Mouse (Mus musculus): ENCODE measurements around the gene Slc35g3. TPM values are rescaled to one million over a fixed set of nuclear protein-coding genes. Genes with fewer than 3 reads are reported as not detected.

The Slc35g3 gene
- total RNA-seq, 1 experiment, result 0.22 TPM

DNA sequence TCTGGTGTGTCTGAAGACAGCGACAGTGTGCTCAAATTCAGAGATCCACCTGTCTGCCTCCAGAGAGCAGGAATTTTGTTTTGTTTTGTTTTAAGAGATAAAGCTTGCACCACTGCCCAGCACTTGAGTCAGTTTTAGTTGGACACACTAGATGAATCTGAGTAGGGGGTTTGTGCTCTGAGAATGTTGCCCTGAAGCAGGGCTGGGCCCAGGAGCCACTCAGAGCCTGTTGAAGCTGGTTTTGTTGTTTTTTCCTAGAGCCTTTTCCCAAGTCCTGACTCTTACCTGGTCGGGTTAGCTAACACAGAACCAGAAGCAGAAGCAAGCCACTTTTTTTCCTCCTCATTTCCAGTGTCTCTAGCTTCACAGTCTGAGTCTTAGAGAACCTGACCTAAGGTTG lies 50.7 kb downstream of the Slc35g3 start:
- DNase-seq (ENCODE audit: low read depth, low spot score), result no peak
- in situ Hi-C loops (cut with MboI; ENCODE audit: low sequenced_read_pairs in 2 of 2, unreplicated experiment in 2 of 2), result loop anchor here in 1 of 2 experiments (10.0 kb wide), 1 partner anchor 56 kb away; the partner anchor contains the start of gene Sox15
- Histone ChIP-seq H3K9ac (ENCODE audit: insufficient read depth, low read depth, low read length, poor library complexity, severe bottlenecking) (peak overlapping the region; percentile 12; the same call in 1 of the 2 replicates), H3K9me3 (ENCODE audit: control insufficient read depth, insufficient read depth, low read depth, low read length) (no peaks in the 10 kb centered on the region), H3K36me3 (ENCODE audit: control insufficient read depth, insufficient read depth, low read length, poor library complexity, severe bottlenecking) (no peaks in the 10 kb centered on the region), H3K4me3 (ENCODE audit: insufficient read depth in 1 of 2, low read depth in 1 of 2, low read length in 2 of 2, poor library complexity in 1 of 2, severe bottlenecking in 1 of 2) (no peak overlapping the region), H3K4me1 (ENCODE audit: control insufficient read depth in 2 of 2, insufficient read depth in 2 of 2, low read length in 2 of 2, poor library complexity in 1 of 2) (peaks cover 16 to 21% of the 10 kb centered on the region in 2 experiments), H3K27ac (ENCODE audit: insufficient read depth, low read depth, low read length, poor library complexity, severe bottlenecking) (peak overlapping the region; percentile 98; the same call in 1 of the 2 replicates)
- TF ChIP-seq ZC3H11A (IDR thresholded peaks at IDR 0.05; ENCODE audit: borderline replicate concordance, low read depth, low read length), result no peak
- no peak for TF ChIP-seq HCFC1 (IDR thresholded peaks at IDR 0.05; ENCODE audit: borderline replicate concordance, insufficient read depth, low read length)
- TF ChIP-seq CHD2 (IDR thresholded peaks at IDR 0.05; ENCODE audit: low read depth, low read length), result no peak
- no peak for TF ChIP-seq ZNF384 (IDR thresholded peaks at IDR 0.05; ENCODE audit: low read depth, low read length)
- TF ChIP-seq MAFK (IDR thresholded peaks at IDR 0.05; ENCODE audit: insufficient read depth, low read depth, low read length), result no peak

DNA sequence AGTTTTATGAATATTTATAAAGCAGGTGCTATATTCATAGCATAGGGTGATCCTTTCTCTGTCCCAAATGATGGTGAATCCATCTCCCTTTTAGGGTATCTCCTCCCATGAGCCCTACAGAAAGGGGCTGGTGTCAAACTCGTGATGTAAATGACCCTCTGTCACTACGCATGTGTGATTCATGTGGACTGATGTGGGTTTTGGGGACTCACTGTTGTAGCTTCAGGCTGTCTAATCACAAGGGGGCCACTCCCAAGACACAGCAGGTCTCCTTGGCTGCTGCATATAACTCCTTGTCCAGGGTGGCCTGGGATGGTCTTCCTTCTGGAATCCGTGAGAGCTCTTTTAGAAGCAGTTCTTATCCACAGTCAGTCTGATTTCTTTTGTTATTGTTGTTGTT lies 51.3 kb downstream of the Slc35g3 start:
- no peaks in the 10 kb centered on the region for H3K9me3 ChIP-seq (ENCODE audit: control insufficient read depth, insufficient read depth, low read depth, low read length)
- H3K4me3 ChIP-seq (ENCODE audit: insufficient read depth in 1 of 2, low read depth in 1 of 2, low read length in 2 of 2, poor library complexity in 1 of 2, severe bottlenecking in 1 of 2), result no peak overlapping the region
- no peak for DNase-seq (ENCODE audit: low read depth, low spot score)
- in situ Hi-C loops (cut with MboI; ENCODE audit: low sequenced_read_pairs in 2 of 2, unreplicated experiment in 2 of 2), result loop anchor here in 1 of 2 experiments (10.0 kb wide), 1 partner anchor 56 kb away; the partner anchor contains the start of gene Sox15
- H3K4me1 ChIP-seq (ENCODE audit: control insufficient read depth in 2 of 2, insufficient read depth in 2 of 2, low read length in 2 of 2, poor library complexity in 1 of 2), result peaks cover 16 to 21% of the 10 kb centered on the region in 2 experiments
- H3K9ac ChIP-seq (ENCODE audit: insufficient read depth, low read depth, low read length, poor library complexity, severe bottlenecking), result peak overlapping the region; percentile 63; the same call in 1 of the 2 replicates
- TF ChIP-seq ZC3H11A (IDR thresholded peaks at IDR 0.05; ENCODE audit: borderline replicate concordance, low read depth, low read length) (no peak), ZNF384 (IDR thresholded peaks at IDR 0.05; ENCODE audit: low read depth, low read length) (no peak), HCFC1 (IDR thresholded peaks at IDR 0.05; ENCODE audit: borderline replicate concordance, insufficient read depth, low read length) (no peak), MAFK (IDR thresholded peaks at IDR 0.05; ENCODE audit: insufficient read depth, low read depth, low read length) (no peak), CHD2 (IDR thresholded peaks at IDR 0.05; ENCODE audit: low read depth, low read length) (no peak)
- H3K27ac ChIP-seq (ENCODE audit: insufficient read depth, low read depth, low read length, poor library complexity, severe bottlenecking), result peak overlapping the region; percentile 98
- H3K36me3 ChIP-seq (ENCODE audit: control insufficient read depth, insufficient read depth, low read length, poor library complexity, severe bottlenecking), result no peaks in the 10 kb centered on the region

Other genes with a start within 250 kb of the Slc35g3 start
- gene Dnah2, start 212.9 kb downstream of the Slc35g3 start, total RNA-seq (2012; rRNA removed), result 0.98 and 2.5 TPM in 2 replicates
- 3.1 and 3.2 TPM in 2 replicates for gene Efnb3, start 201.8 kb downstream of the Slc35g3 start, total RNA-seq (2012; rRNA removed)
- gene Wrap53, start 181.7 kb downstream of the Slc35g3 start, total RNA-seq (2012; rRNA removed), result 30.7 and 33.0 TPM in 2 replicates
- gene Trp53, start 181.6 kb downstream of the Slc35g3 start, total RNA-seq (2012; rRNA removed), result 98.0 and 105 TPM in 2 replicates
- gene Atp1b2, start 156.0 kb downstream of the Slc35g3 start, total RNA-seq (2012; rRNA removed), result 12.1 and 13.1 TPM in 2 replicates
- not detected in 2 replicates for gene Shbg, start 144.1 kb downstream of the Slc35g3 start, total RNA-seq (2012; rRNA removed)
- gene Sat2, start 139.9 kb downstream of the Slc35g3 start, total RNA-seq (2012; rRNA removed), result 3.2 and 3.6 TPM in 2 replicates
- gene Fxr2, start 129.0 kb downstream of the Slc35g3 start, total RNA-seq (2012; rRNA removed), result 153 and 161 TPM in 2 replicates
- 6.6 and 8.2 TPM in 2 replicates for gene Sox15, start 106.7 kb downstream of the Slc35g3 start, total RNA-seq (2012; rRNA removed)
- gene Mpdu1, start 99.3 kb downstream of the Slc35g3 start, total RNA-seq (2012; rRNA removed), result 258 and 349 TPM in 2 replicates
- gene Cd68, start 95.8 kb downstream of the Slc35g3 start, total RNA-seq (2012; rRNA removed), result 23.4 and 32.7 TPM in 2 replicates
- gene Eif4a1, start 89.5 kb downstream of the Slc35g3 start, total RNA-seq (2012; rRNA removed), result 1,512 and 1,948 TPM in 2 replicates
- gene Senp3, start 79.9 kb downstream of the Slc35g3 start, total RNA-seq (2012; rRNA removed), result 265 and 282 TPM in 2 replicates
- 8.6 and 11.7 TPM in 2 replicates for gene Tnfsf13, start 76.2 kb downstream of the Slc35g3 start, total RNA-seq (2012; rRNA removed)
- 8.7 and 16.1 TPM in 2 replicates for gene Tnfsf12, start 66.1 kb downstream of the Slc35g3 start, total RNA-seq (2012; rRNA removed)
- 13.7 and 19.9 TPM in 2 replicates for gene Tnfsfm13, start 65.9 kb downstream of the Slc35g3 start, total RNA-seq (2012; rRNA removed)
- 71.9 and 74.2 TPM in 2 replicates for gene Polr2a, start 3.3 kb downstream of the Slc35g3 start, total RNA-seq (2012; rRNA removed)
- 1.6 and 3.0 TPM in 2 replicates for gene Zbtb4, start 3.9 kb upstream of the Slc35g3 start, total RNA-seq (2012; rRNA removed)
- 3.8 and 5.7 TPM in 2 replicates for gene Chrnb1, start 34.0 kb upstream of the Slc35g3 start, total RNA-seq (2012; rRNA removed)
- gene Fgf11, start 39.9 kb upstream of the Slc35g3 start, total RNA-seq (2012; rRNA removed), result 0.31 and 0.42 TPM in 2 replicates
- gene Tmem102, start 43.7 kb upstream of the Slc35g3 start, total RNA-seq (2012; rRNA removed), result 1.3 and 1.8 TPM in 2 replicates
- not detected in 2 replicates for gene Gm39566, start 53.3 kb upstream of the Slc35g3 start, total RNA-seq (2012; rRNA removed)
- not detected in 2 replicates for gene Spem2, start 56.5 kb upstream of the Slc35g3 start, total RNA-seq (2012; rRNA removed)
- 0.27 TPM in 1 of 2 replicates, not detected in the other for gene Spem1, start 60.2 kb upstream of the Slc35g3 start, total RNA-seq (2012; rRNA removed)
- 8.9 and 9.5 TPM in 2 replicates for gene Nlgn2, start 75.8 kb upstream of the Slc35g3 start, total RNA-seq (2012; rRNA removed)
- 88.9 and 90.7 TPM in 2 replicates for gene Tmem256, start 76.5 kb upstream of the Slc35g3 start, total RNA-seq (2012; rRNA removed)
- gene Plscr3, start 84.4 kb upstream of the Slc35g3 start, total RNA-seq (2012; rRNA removed), result 7.0 and 7.2 TPM in 2 replicates
- gene Tnk1, start 96.8 kb upstream of the Slc35g3 start, total RNA-seq (2012; rRNA removed), result 3.4 and 8.1 TPM in 2 replicates
- not detected in 2 replicates for gene Tmem95, start 116.0 kb upstream of the Slc35g3 start, total RNA-seq (2012; rRNA removed)
- 3.1 and 5.4 TPM in 2 replicates for gene Kctd11, start 119.4 kb upstream of the Slc35g3 start, total RNA-seq (2012; rRNA removed)
- 9.6 and 14.7 TPM in 2 replicates for gene Acap1, start 133.6 kb upstream of the Slc35g3 start, total RNA-seq (2012; rRNA removed)
- 3.3 and 5.7 TPM in 2 replicates for gene 2810408A11Rik, start 139.0 kb upstream of the Slc35g3 start, total RNA-seq (2012; rRNA removed)
- 66.3 and 98.2 TPM in 2 replicates for gene Neurl4, start 139.1 kb upstream of the Slc35g3 start, total RNA-seq (2012; rRNA removed)
- gene Gps2, start 151.9 kb upstream of the Slc35g3 start, total RNA-seq (2012; rRNA removed), result 14.3 and 15.5 TPM in 2 replicates
- 754 and 926 TPM in 2 replicates for gene Eif5a, start 160.0 kb upstream of the Slc35g3 start, total RNA-seq (2012; rRNA removed)
- 3.9 and 6.1 TPM in 2 replicates for gene Ybx2, start 173.8 kb upstream of the Slc35g3 start, total RNA-seq (2012; rRNA removed)
- gene Slc2a4, start 186.2 kb upstream of the Slc35g3 start, total RNA-seq (2012; rRNA removed), result 2.6 and 4.2 TPM in 2 replicates
- 24.9 and 38.7 TPM in 2 replicates for gene Cldn7, start 202.8 kb upstream of the Slc35g3 start, total RNA-seq (2012; rRNA removed)
- 33.3 and 41.2 TPM in 2 replicates for gene Ctdnep1, start 219.2 kb upstream of the Slc35g3 start, total RNA-seq (2012; rRNA removed)
- gene Elp5, start 220.5 kb upstream of the Slc35g3 start, total RNA-seq (2012; rRNA removed), result 76.1 and 87.9 TPM in 2 replicates
- gene Gabarap, start 229.2 kb upstream of the Slc35g3 start, total RNA-seq (2012; rRNA removed), result 57.7 and 70.6 TPM in 2 replicates
- 64.7 and 80.9 TPM in 2 replicates for gene Phf23, start 233.8 kb upstream of the Slc35g3 start, total RNA-seq (2012; rRNA removed)
- gene Dvl2, start 238.6 kb upstream of the Slc35g3 start, total RNA-seq (2012; rRNA removed), result 47.4 and 70.9 TPM in 2 replicates

Measured in ES-E14 (cell line).